Mouse (Mus musculus) CH12.LX (cell line): Measurements from ENCODE around the gene Scaf4. TPM values are rescaled to one million over a fixed set of nuclear protein-coding genes. Genes with fewer than 3 reads are reported as not detected.

ENCODE experiments used
- DNase-seq: peaks from one replicate; pipeline ENCODE4 v3.0.0-alpha.2; 2013; ENCODE audit errors: extremely low read depth
- H3K27ac ChIP-seq: 2 replicates; pipeline ENCODE4 v1.5.1; 2012; ENCODE audit warnings: low read depth, mild to moderate bottlenecking, control low read depth, moderate library complexity; ENCODE audit not compliant: insufficient read depth
- H3K27me3 ChIP-seq: replicated peaks from 2 replicates; pipeline ENCODE3; 2012; ENCODE audit warnings: inconsistent platforms
- H3K36me3 ChIP-seq, 2 experiments: replicated peaks in 1 of 2; 2 replicates each; pipeline versions ENCODE3 to v1.6.1; 2012; ENCODE audit warnings: inconsistent platforms in 1 of 2, low read length in 1 of 2, mild to moderate bottlenecking in 1 of 2, mixed read lengths in 1 of 2, moderate library complexity in 1 of 2; ENCODE audit not compliant: control insufficient read depth in 1 of 2, insufficient read depth in 1 of 2
- H3K4me1 ChIP-seq, 2 experiments: 2 replicates each; pipeline ENCODE4 v1.6.1; 2012; ENCODE audit warnings: inconsistent platforms in 1 of 2, moderate library complexity in 1 of 2; ENCODE audit not compliant: insufficient read depth in 2 of 2, control insufficient read depth in 1 of 2
- H3K4me2 ChIP-seq: 2 replicates; pipeline ENCODE4 v1.6.1; 2012; ENCODE audit warnings: low read depth, mild to moderate bottlenecking, control low read depth; ENCODE audit not compliant: poor library complexity, insufficient read depth, severe bottlenecking
- H3K4me3 ChIP-seq, 3 experiments: fragments of 150-350 bp in 1 of 3; sonication (generic) in 1 of 3; replicated peaks in 1 of 3; 2 replicates each; pipeline versions ENCODE3 to v1.5.1; 2011 to 2012; ENCODE audit warnings: low read depth in 2 of 3, low read length in 2 of 3, mild to moderate bottlenecking in 2 of 3, moderate library complexity in 2 of 3, control low read depth in 1 of 3, improper control_type of control experiment in 1 of 3, inconsistent platforms in 1 of 3, mixed read lengths in 1 of 3; ENCODE audit not compliant: poor library complexity in 1 of 3
- H3K79me2 ChIP-seq: replicated peaks from 2 replicates; pipeline ENCODE4 v1.6.1; 2012; ENCODE audit warnings: mild to moderate bottlenecking, moderate library complexity; ENCODE audit not compliant: control insufficient read depth, poor library complexity, insufficient read depth, severe bottlenecking; ENCODE audit errors: extremely low read depth
- H3K9ac ChIP-seq: 2 replicates; pipeline ENCODE4 v1.6.1; 2012; ENCODE audit warnings: low read depth, mild to moderate bottlenecking, control low read depth, moderate library complexity; ENCODE audit not compliant: insufficient read depth
- H3K9me3 ChIP-seq: replicated peaks from 2 replicates; pipeline ENCODE3; 2012; ENCODE audit warnings: low read length, inconsistent platforms, mixed read lengths
- BHLHE40 ChIP-seq: IDR thresholded peaks from 2 replicates; pipeline ENCODE4 v1.6.1; 2011; ENCODE audit warnings: mild to moderate bottlenecking, low read depth, low read length, improper control_type of control experiment
- ETS1 ChIP-seq: conservative IDR thresholded peaks from 2 replicates; pipeline ENCODE4 v1.6.1; 2012; ENCODE audit warnings: low read depth, mild to moderate bottlenecking, inconsistent platforms, low read length, improper control_type of control experiment, moderate library complexity
- GABPA ChIP-seq: IDR thresholded peaks from 2 replicates; pipeline ENCODE4 v1.6.1; 2012; ENCODE audit warnings: low read depth, low read length, improper control_type of control experiment, inconsistent platforms; ENCODE audit not compliant: insufficient replicate concordance
- IRF4 ChIP-seq: IDR thresholded peaks from 2 replicates; pipeline ENCODE4 v1.6.1; 2014; ENCODE audit warnings: low read depth, mild to moderate bottlenecking, inconsistent platforms, low read length, improper control_type of control experiment
- JUND ChIP-seq: conservative IDR thresholded peaks from 2 replicates; pipeline ENCODE4 v1.6.1; 2011; ENCODE audit warnings: low read depth, low read length, improper control_type of control experiment
- MAX ChIP-seq: IDR thresholded peaks from 2 replicates; pipeline ENCODE4 v1.6.1; 2011; ENCODE audit warnings: low read length, improper control_type of control experiment
- MXI1 ChIP-seq: IDR thresholded peaks from 2 replicates; pipeline ENCODE4 v1.6.1; 2011; ENCODE audit warnings: mild to moderate bottlenecking, low read depth, low read length, improper control_type of control experiment
- MYC ChIP-seq: IDR thresholded peaks from 2 replicates; pipeline ENCODE4 v1.6.1; 2011; ENCODE audit warnings: low read depth, mild to moderate bottlenecking, improper control_type of control experiment, low read length
- RCOR1 ChIP-seq: conservative IDR thresholded peaks from 2 replicates; pipeline ENCODE4 v1.6.1; 2012; ENCODE audit warnings: low read depth, mild to moderate bottlenecking, inconsistent platforms, low read length, improper control_type of control experiment
- SIN3A ChIP-seq: IDR thresholded peaks from 2 replicates; pipeline ENCODE4 v1.6.1; 2012; ENCODE audit warnings: low read length, improper control_type of control experiment, inconsistent platforms
- TBP ChIP-seq: conservative IDR thresholded peaks from 2 replicates; pipeline ENCODE4 v1.6.1; 2011; ENCODE audit warnings: low read depth, low read length, improper control_type of control experiment
- TCF12 ChIP-seq: IDR thresholded peaks from 2 replicates; pipeline ENCODE4 v1.6.1; 2014; ENCODE audit warnings: low read depth, mild to moderate bottlenecking, inconsistent platforms, low read length, improper control_type of control experiment
- USF1 ChIP-seq: IDR thresholded peaks from 2 replicates; pipeline ENCODE4 v1.6.1; 2014; ENCODE audit warnings: low read depth, mild to moderate bottlenecking, inconsistent platforms, low read length, improper control_type of control experiment
- ZC3H11A ChIP-seq: IDR thresholded peaks from 2 replicates; pipeline ENCODE4 v1.6.1; 2012; ENCODE audit warnings: low read depth, mild to moderate bottlenecking, inconsistent platforms, low read length, improper control_type of control experiment
- ZKSCAN1 ChIP-seq: IDR thresholded peaks from 2 replicates; pipeline ENCODE4 v1.6.1; 2012; ENCODE audit warnings: low read depth, inconsistent platforms, low read length, improper control_type of control experiment, borderline replicate concordance
- dilution Hi-C: fragments of 300-500 bp; cut with MboI; formaldehyde crosslinking; loops from 2 replicates; pipeline ENCODE4 v1.14.3; 2020; ENCODE audit warnings: low sequenced_read_pairs; ENCODE audit not compliant: extremely low pct_unique_long_range_greater_than_20kb, extremely low pct_ligation_motif_present
- in situ Hi-C: fragments of 300-500 bp; cut with MboI; formaldehyde crosslinking; loops from 3 replicates; pipeline ENCODE4 v1.14.3; 2019; ENCODE audit warnings: low sequenced_read_pairs, low pct_ligation_motif_present, low pct_unique_long_range_greater_than_20kb, mixed read lengths
- polyA plus RNA-seq: library from polyadenylated mRNA; unstranded; fragments of >175 nt; gene quantifications from 2 replicates; pipeline ENCODE4 v1.2.1, GENCODE M21; 2012; ENCODE audit warnings: low read depth; ENCODE audit not compliant: insufficient read length
- total RNA-seq, 2 experiments: library from RNA; depleted of rRNA; stranded (reverse); fragments of 300-350 nt in 1 of 2; fragments of >200 nt in 1 of 2; gene quantifications; 2 replicates each; pipeline ENCODE4 v1.2.3; 2012 to 2014

Scaf4 gene
- total and polyA plus RNA-seq, 3 experiments, result 6.0 to 60.4 (median 17.5) TPM

DNA sequence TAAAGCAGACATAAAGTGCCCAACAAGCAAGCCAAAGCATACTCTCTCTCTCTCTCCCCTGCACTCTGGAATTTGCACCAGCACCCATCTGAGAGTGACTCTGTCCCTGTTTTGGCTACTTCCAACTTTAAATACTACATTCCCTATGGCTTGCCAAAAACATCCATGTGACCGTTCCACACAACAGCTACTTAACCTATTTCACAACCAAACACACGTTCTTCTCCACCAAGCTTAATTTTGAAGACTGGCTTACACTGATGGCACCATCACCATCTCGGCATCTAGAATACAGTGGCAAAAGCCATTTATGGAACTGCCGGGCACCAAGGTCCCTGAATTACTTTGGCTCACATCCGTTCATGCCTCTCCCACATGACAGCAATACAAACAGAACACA is 3.3 kb downstream of the Scaf4 start:
- dilution Hi-C loops, result no loop called here
- Histone ChIP-seq H3K27ac (no peak overlapping the region), H3K4me2 (no peak overlapping the region; the same call in 1 of the 2 replicates)

DNA sequence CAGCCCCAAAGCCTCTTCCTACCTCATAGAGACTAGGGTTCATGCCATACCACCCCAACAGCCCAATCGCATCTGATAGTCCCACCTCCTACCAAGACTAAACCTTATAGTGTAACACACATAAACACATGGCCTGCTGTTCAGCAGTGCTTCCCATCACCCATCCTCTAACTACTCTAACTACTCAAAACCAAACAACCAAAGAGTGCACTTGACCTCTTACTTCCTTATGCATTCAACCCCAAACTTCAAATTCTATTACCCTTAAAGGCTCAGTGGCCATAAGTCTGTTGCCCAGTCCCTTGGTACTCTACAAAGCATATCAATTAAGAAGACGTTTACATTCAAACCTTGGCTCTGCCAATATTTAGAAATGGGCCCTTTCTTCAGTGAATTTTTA is 3.8 kb downstream of the Scaf4 start:
- no peak for DNase-seq
- dilution Hi-C loops (no loop called here), in situ Hi-C loops (no loop called here)
- Histone ChIP-seq H3K4me3 (no peak overlapping the region), H3K9me3 (peaks cover 11% of the 10 kb centered on the region), H3K4me2 (no peak overlapping the region), H3K4me1 (peaks cover 13 to 66% of the 10 kb centered on the region in 2 experiments), H3K36me3 (peaks cover 0 to 21% of the 10 kb centered on the region in 2 experiments), H3K9ac (no peak overlapping the region), H3K27me3 (no peaks in the 10 kb centered on the region), H3K79me2 (peaks cover 73% of the 10 kb centered on the region), H3K27ac (no peak overlapping the region)
- TF ChIP-seq ZC3H11A, result no peak
- TF ChIP-seq TBP, result no peak
- TF ChIP-seq TCF12, result no peak
- TF ChIP-seq IRF4, result 0 out of 2 replicates have a peak, but pooled peaks have one; percentile 18
- no peak for TF ChIP-seq JUND

More for the DNA sequence above, 3.3 kb downstream of the Scaf4 start:
- Histone ChIP-seq H3K9ac (no peak overlapping the region), H3K4me3 (no peak overlapping the region), H3K27me3 (no peaks in the 10 kb centered on the region), H3K79me2 (peaks cover 69% of the 10 kb centered on the region), H3K36me3 (peaks cover 0 to 18% of the 10 kb centered on the region in 2 experiments), H3K4me1 (peaks cover 13 to 62% of the 10 kb centered on the region in 2 experiments), H3K9me3 (peaks cover 14% of the 10 kb centered on the region)
- no peak for DNase-seq
- in situ Hi-C loops, result no loop called here
- no peak for TF ChIP-seq SIN3A
- TF ChIP-seq ZKSCAN1, result no peak
- no peak for TF ChIP-seq USF1
- TF ChIP-seq MAX, result no peak
- no peak for TF ChIP-seq MXI1
- no peak for TF ChIP-seq IRF4
- TF ChIP-seq BHLHE40, result no peak
- no peak for TF ChIP-seq ETS1
- no peak for TF ChIP-seq GABPA
- no peak for TF ChIP-seq TCF12
- no peak for TF ChIP-seq RCOR1

DNA sequence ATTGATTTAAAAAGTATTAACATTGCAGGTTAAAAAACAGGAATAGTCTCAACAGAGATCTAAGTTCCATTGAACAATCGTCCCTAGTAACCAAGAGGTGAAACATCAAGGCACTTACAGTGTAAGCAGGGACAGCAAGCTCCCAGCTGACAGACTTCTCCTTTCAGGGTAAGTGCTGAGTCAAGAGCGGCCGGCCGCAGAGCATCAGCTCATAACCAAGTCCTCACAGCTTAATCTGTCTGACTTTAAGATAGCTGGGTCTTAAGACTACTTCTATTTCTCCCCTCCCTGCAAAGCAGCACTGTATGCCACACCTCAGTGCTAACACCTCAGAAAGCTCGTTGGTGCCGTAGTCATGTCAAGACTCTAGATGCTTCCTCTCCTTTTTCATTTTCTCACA is 5.2 kb downstream of the Scaf4 start:
- H3K4me3 ChIP-seq, result no peak overlapping the region
- peak; percentile 68 for DNase-seq

More for the DNA sequence above, 5.2 kb downstream of the Scaf4 start:
- Histone ChIP-seq H3K4me2 (no peak overlapping the region), H3K9me3 (no peaks in the 10 kb centered on the region), H3K4me1 (peaks cover 13 to 67% of the 10 kb centered on the region in 2 experiments), H3K36me3 (peaks cover 0 to 26% of the 10 kb centered on the region in 2 experiments), H3K79me2 (peaks cover 85% of the 10 kb centered on the region), H3K9ac (no peak overlapping the region), H3K27ac (no peak overlapping the region), H3K27me3 (no peaks in the 10 kb centered on the region)
- in situ Hi-C loops (no loop called here), dilution Hi-C loops (no loop called here)
- TF ChIP-seq MYC (no peak), SIN3A (0 out of 2 replicates have a peak, but pooled peaks have one; percentile 58)
